Mouse (Mus musculus): ENCODE results near the gene Atp6v1g2.

- TF ChIP-seq CTCF (IDR thresholded peaks at IDR 0.05; ENCODE audit: low read depth) (peak; percentile 90), EP300 (optimal IDR thresholded peaks at IDR 0.05) (no peak)
Measured at GRCm38 (mm10) chr17:35254241-35255098, 21.0 kb downstream of the Atp6v1g2 start.

All from stomach, postnatal 0 days (tissue).